Mouse (Mus musculus): Measurements from ENCODE around the gene Lypd9. TPM values are rescaled to one million over a fixed set of nuclear protein-coding genes. Genes with fewer than 3 reads are reported as not detected.
"Not testable (repeated sequence)": the region's sequence is repeated elsewhere in the genome, so short reads cannot be mapped to it uniquely, and the experiment has no call there.

Gene Lypd9
- polyA plus RNA-seq (2015; fragmentation: Nextera tagmentation; extraction: Ambion mirVana), result not detected in 2 replicates

- Histone ChIP-seq H3K36me3 (no peaks in the 10 kb centered on the region), H3K9me3 (peaks cover 7% of the 10 kb centered on the region; the same call in 1 of the 2 replicates), H3K4me1 (replicated peaks) (no peaks in the 10 kb centered on the region), H3K9ac (no peak within 1 kb of the TSS), H3K4me3 (no peak within 1 kb of the TSS), H3K4me2 (no peak within 1 kb of the TSS), H3K27me3 (no peaks in the 10 kb centered on the region), H3K27ac (replicated peaks) (no peak within 1 kb of the TSS)
- WGBS, result 97% methylated on average over 9 of the region's 9 CpGs
- ATAC-seq (ENCODE audit: low read depth), result no peak
Measured at GRCm38 (mm10) chr11:58452759-58453158, at the start of gene Lypd9. Gene Lypd9, minus strand, starts transcription at chr11:58452923.

- H3K27ac ChIP-seq (replicated peaks); H3K9me3 ChIP-seq; H3K36me3 ChIP-seq; H3K4me2 ChIP-seq; H3K27me3 ChIP-seq; H3K9ac ChIP-seq; ATAC-seq (ENCODE audit: low read depth); H3K4me1 ChIP-seq (replicated peaks); H3K4me3 ChIP-seq: not testable (repeated sequence)
Measured at GRCm38 (mm10) chr11:58502472-58502871, 49.7 kb upstream of the Lypd9 start, which contains the start of gene Olfr331. Gene Olfr331, minus strand, starts transcription at chr11:58502572.

GRCm38 (mm10) chr11:58499290-58499689 lies 46.6 kb upstream of the Lypd9 start:
- no peak overlapping the region for H3K9ac ChIP-seq
- H3K4me3 ChIP-seq, result no peak overlapping the region
- WGBS, result 59% methylated on average over 3 of the region's 3 CpGs
- H3K36me3 ChIP-seq, result no peaks in the 10 kb centered on the region
- H3K27ac ChIP-seq (replicated peaks), result no peak overlapping the region
- H3K4me1 ChIP-seq (replicated peaks), result no peaks in the 10 kb centered on the region
- H3K27me3 ChIP-seq, result no peaks in the 10 kb centered on the region
- H3K4me2 ChIP-seq, result no peak overlapping the region
- no peak for ATAC-seq (ENCODE audit: low read depth)
- no peaks in the 10 kb centered on the region for H3K9me3 ChIP-seq

GRCm38 (mm10) chr11:58498761-58499160 lies 46.0 kb upstream of the Lypd9 start:
- Histone ChIP-seq H3K4me2 (no peak overlapping the region), H3K36me3 (no peaks in the 10 kb centered on the region), H3K9me3 (no peaks in the 10 kb centered on the region), H3K27me3 (no peaks in the 10 kb centered on the region), H3K9ac (no peak overlapping the region), H3K27ac (replicated peaks) (no peak overlapping the region), H3K4me3 (no peak overlapping the region), H3K4me1 (replicated peaks) (no peaks in the 10 kb centered on the region)
- WGBS, result 92% methylated on average over 9 of the region's 9 CpGs
- ATAC-seq (ENCODE audit: low read depth), result no peak

- no peak for ATAC-seq (ENCODE audit: low read depth)
- H3K27me3 ChIP-seq, result no peaks in the 10 kb centered on the region
- H3K4me3 ChIP-seq, result no peak within 1 kb of the TSS
- no peaks in the 10 kb centered on the region for H3K9me3 ChIP-seq
- WGBS, result 83% methylated on average over 2 of the region's 2 CpGs
- no peaks in the 10 kb centered on the region for H3K4me1 ChIP-seq (replicated peaks)
- H3K4me2 ChIP-seq, result no peak within 1 kb of the TSS
- no peak within 1 kb of the TSS for H3K27ac ChIP-seq (replicated peaks)
- no peaks in the 10 kb centered on the region for H3K36me3 ChIP-seq
- H3K9ac ChIP-seq, result no peak within 1 kb of the TSS
Measured at GRCm38 (mm10) chr11:58492455-58492854, 39.7 kb upstream of the Lypd9 start, which contains the start of gene Olfr332. Gene Olfr332, minus strand, starts transcription at chr11:58492555.

GRCm38 (mm10) chr11:58462170-58462569 lies 9.4 kb upstream of the Lypd9 start, which contains the start of gene Olfr30:
Gene Olfr30, minus strand, starts transcription at chr11:58462270.
- no peaks in the 10 kb centered on the region for H3K4me1 ChIP-seq (replicated peaks)

GRCm38 (mm10) chr11:58453592-58453991 lies 869 bp upstream of the Lypd9 start:
- WGBS, result 67% methylated on average over 4 of the region's 4 CpGs
- H3K4me3 ChIP-seq, result no peak overlapping the region
- no peak overlapping the region for H3K9ac ChIP-seq
- no peak for ATAC-seq (ENCODE audit: low read depth)
- no peaks in the 10 kb centered on the region for H3K36me3 ChIP-seq
- H3K4me2 ChIP-seq, result no peak overlapping the region
- H3K27me3 ChIP-seq, result no peaks in the 10 kb centered on the region
- no peaks in the 10 kb centered on the region for H3K4me1 ChIP-seq (replicated peaks)
- peaks cover 3% of the 10 kb centered on the region; the same call in 1 of the 2 replicates for H3K9me3 ChIP-seq
- no peak overlapping the region for H3K27ac ChIP-seq (replicated peaks)

More at GRCm38 (mm10) chr11:58462170-58462569, 9.4 kb upstream of the Lypd9 start, which contains the start of gene Olfr30:
- ATAC-seq (ENCODE audit: low read depth), result no peak
- no peak within 1 kb of the TSS for H3K9ac ChIP-seq
- no peaks in the 10 kb centered on the region for H3K36me3 ChIP-seq
- no peak within 1 kb of the TSS for H3K4me3 ChIP-seq
- no peaks in the 10 kb centered on the region for H3K9me3 ChIP-seq
- H3K27ac ChIP-seq (replicated peaks), result no peak within 1 kb of the TSS
- H3K27me3 ChIP-seq, result no peaks in the 10 kb centered on the region
- H3K4me2 ChIP-seq, result no peak within 1 kb of the TSS

GRCm38 (mm10) chr11:58437866-58438265 lies 14.9 kb downstream of the Lypd9 start:
- Histone ChIP-seq H3K4me1 (replicated peaks) (no peaks in the 10 kb centered on the region), H3K36me3 (no peaks in the 10 kb centered on the region), H3K4me2 (no peak overlapping the region), H3K9me3 (no peaks in the 10 kb centered on the region), H3K9ac (no peak overlapping the region), H3K4me3 (no peak overlapping the region), H3K27ac (replicated peaks) (no peak overlapping the region), H3K27me3 (no peaks in the 10 kb centered on the region)
- ATAC-seq (ENCODE audit: low read depth), result no peak
- 25% methylated on average over 5 of the region's 5 CpGs for WGBS

GRCm38 (mm10) chr11:58432259-58432658 lies 20.5 kb downstream of the Lypd9 start, which contains the start of gene Gm12253:
Gene Gm12253, plus strand, starts transcription at chr11:58432559.
- WGBS, result 85% methylated on average over 3 of the region's 3 CpGs
- no peaks in the 10 kb centered on the region for H3K27me3 ChIP-seq
- no peaks in the 10 kb centered on the region for H3K9me3 ChIP-seq
- H3K4me1 ChIP-seq (replicated peaks), result no peaks in the 10 kb centered on the region
- no peak for ATAC-seq (ENCODE audit: low read depth)
- no peak within 1 kb of the TSS for H3K4me2 ChIP-seq
- H3K27ac ChIP-seq (replicated peaks), result no peak within 1 kb of the TSS
- H3K9ac ChIP-seq, result no peak within 1 kb of the TSS
- no peak within 1 kb of the TSS for H3K4me3 ChIP-seq
- H3K36me3 ChIP-seq, result no peaks in the 10 kb centered on the region

- H3K36me3 ChIP-seq, result no peaks in the 10 kb centered on the region
- H3K4me1 ChIP-seq (replicated peaks), result no peaks in the 10 kb centered on the region
- WGBS, result 43% methylated on average over 1 of the region's 1 CpGs
- no peak within 1 kb of the TSS for H3K4me2 ChIP-seq
- no peaks in the 10 kb centered on the region for H3K9me3 ChIP-seq
- no peak within 1 kb of the TSS for H3K9ac ChIP-seq
- no peak within 1 kb of the TSS for H3K27ac ChIP-seq (replicated peaks)
- ATAC-seq (ENCODE audit: low read depth), result no peak
- no peaks in the 10 kb centered on the region for H3K27me3 ChIP-seq
- no peak within 1 kb of the TSS for H3K4me3 ChIP-seq
Measured at GRCm38 (mm10) chr11:58420815-58421214, 31.9 kb downstream of the Lypd9 start, which contains the start of gene 1810065E05Rik. Gene 1810065E05Rik, plus strand, starts transcription at chr11:58421111.

- peaks cover 1% of the 10 kb centered on the region; the same call in 1 of the 2 replicates for H3K9me3 ChIP-seq
- 88% methylated on average over 3 of the region's 3 CpGs for WGBS
- H3K36me3 ChIP-seq, result no peaks in the 10 kb centered on the region
- H3K4me2 ChIP-seq, result no peak overlapping the region
- no peaks in the 10 kb centered on the region for H3K27me3 ChIP-seq
- H3K4me1 ChIP-seq (replicated peaks), result no peaks in the 10 kb centered on the region
- H3K9ac ChIP-seq, result no peak overlapping the region
- H3K4me3 ChIP-seq, result no peak overlapping the region
- no peak overlapping the region for H3K27ac ChIP-seq (replicated peaks)
- no peak for ATAC-seq (ENCODE audit: low read depth)
Measured at GRCm38 (mm10) chr11:58418336-58418735, 34.4 kb downstream of the Lypd9 start.

- H3K9ac ChIP-seq, result no peak overlapping the region
- WGBS, result 67% methylated on average over 3 of the region's 3 CpGs
Measured at GRCm38 (mm10) chr11:58408066-58408465, 44.7 kb downstream of the Lypd9 start.

GRCm38 (mm10) chr11:58400655-58401054 lies 52.1 kb downstream of the Lypd9 start:
- Histone ChIP-seq H3K4me2 (no peak overlapping the region), H3K9ac (no peak overlapping the region), H3K27ac (replicated peaks) (peak overlapping the region; percentile 46; the same call in 1 of the 2 replicates), H3K9me3 (no peaks in the 10 kb centered on the region), H3K36me3 (no peaks in the 10 kb centered on the region), H3K27me3 (no peaks in the 10 kb centered on the region), H3K4me1 (replicated peaks) (peaks cover 16% of the 10 kb centered on the region; the same call in 1 of the 2 replicates), H3K4me3 (no peak overlapping the region)
- WGBS, result 38% methylated on average over 5 of the region's 5 CpGs
- ATAC-seq (ENCODE audit: low read depth), result peak; percentile 73

More at GRCm38 (mm10) chr11:58408066-58408465, 44.7 kb downstream of the Lypd9 start:
- Histone ChIP-seq H3K4me3 (no peak overlapping the region), H3K4me2 (no peak overlapping the region), H3K4me1 (replicated peaks) (no peaks in the 10 kb centered on the region), H3K27me3 (no peaks in the 10 kb centered on the region), H3K27ac (replicated peaks) (no peak overlapping the region), H3K36me3 (no peaks in the 10 kb centered on the region), H3K9me3 (no peaks in the 10 kb centered on the region)
- ATAC-seq (ENCODE audit: low read depth), result no peak
